Mouse (Mus musculus): ENCODE results near the gene Upk1a.

The Upk1a gene

DNA sequence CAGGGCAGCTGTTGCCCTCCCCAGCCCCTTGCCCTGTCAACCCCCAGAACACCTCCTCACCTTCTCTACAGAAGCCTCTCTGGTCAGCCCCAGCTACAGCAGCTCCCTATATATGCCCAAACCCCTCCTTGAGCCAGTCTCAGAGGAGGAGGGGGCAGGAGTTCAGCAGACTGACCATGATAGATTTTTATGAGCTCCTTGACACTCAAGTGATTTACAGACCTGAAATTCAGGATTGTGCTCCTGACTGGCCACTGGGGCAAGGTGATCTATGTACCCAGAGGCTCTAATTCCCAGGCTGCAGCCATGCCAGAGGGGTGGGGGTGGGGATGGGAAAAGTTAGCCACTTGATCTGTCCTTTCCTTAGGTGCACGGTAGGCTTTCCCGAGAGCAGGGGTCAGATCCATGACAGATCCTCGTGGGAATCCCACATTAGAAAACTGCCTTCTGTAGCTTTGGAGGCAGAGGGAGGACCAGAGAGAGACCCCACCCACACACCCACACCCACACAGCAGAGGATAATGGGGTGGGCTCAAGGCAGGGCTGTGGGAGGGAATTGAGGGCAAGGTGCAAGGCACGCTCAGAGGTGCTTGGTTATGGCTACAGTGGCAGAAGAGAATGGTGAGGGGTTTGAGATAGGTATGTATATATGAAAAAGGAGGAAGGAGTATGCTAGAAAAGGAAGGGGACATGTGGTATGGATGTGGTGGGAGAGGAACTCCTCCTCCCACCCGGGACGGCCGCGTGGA lies at the start of gene Upk1a:
Gene Upk1a, minus strand, starts transcription at position 194 of the 749 bp plus-strand sequence.
- peak; percentile 24 for DNase-seq

DNA sequence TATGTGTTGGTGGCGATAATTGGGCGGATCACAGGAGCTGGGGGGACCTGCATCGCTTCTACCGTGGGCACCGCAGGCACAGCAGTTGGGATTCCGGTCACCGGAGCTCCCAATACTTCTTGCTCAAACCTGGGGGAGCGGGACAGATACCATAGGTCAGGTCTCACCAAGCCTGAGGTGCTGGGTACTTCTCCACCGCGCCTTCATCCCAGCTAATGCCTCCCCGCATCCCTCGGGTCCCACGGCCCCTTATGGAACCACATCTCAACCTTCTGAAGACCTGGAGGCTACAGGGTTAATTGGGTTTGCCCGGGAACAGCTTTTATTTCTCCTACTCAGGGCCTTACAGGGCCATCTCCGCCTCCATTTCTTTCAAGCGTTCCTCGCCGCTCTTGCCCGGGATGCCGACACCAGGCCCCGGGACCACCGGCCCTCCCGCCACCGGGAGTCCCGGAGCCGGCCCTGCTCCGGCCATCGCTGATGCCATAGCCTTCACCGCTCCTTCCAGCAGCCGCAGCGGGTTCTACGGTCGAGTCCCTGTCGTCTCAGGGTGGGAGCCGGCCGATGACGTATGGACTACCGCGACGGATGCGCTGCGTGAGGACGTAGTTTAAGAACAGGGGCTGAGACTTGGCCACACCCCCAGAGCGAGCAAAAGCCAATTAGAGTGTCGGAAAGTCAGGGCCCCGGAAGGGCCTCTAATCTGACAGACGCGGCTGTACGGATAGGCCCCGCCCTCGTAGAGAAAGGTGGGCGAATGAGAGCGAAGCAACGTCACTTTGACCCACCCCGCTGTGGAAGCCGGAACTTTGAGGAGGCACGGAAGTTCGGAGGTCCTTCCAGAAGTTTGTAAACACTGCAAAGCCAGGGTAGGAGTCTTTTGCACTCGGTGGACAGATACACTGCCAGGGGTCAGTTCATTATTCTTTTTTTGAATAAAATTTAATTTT lies 37.2 kb upstream of the Upk1a start, which contains the start of gene Rbm42:
Gene Rbm42, minus strand, starts transcription at position 727 of the 950 bp plus-strand sequence.
- peak; percentile 99 for DNase-seq

DNA sequence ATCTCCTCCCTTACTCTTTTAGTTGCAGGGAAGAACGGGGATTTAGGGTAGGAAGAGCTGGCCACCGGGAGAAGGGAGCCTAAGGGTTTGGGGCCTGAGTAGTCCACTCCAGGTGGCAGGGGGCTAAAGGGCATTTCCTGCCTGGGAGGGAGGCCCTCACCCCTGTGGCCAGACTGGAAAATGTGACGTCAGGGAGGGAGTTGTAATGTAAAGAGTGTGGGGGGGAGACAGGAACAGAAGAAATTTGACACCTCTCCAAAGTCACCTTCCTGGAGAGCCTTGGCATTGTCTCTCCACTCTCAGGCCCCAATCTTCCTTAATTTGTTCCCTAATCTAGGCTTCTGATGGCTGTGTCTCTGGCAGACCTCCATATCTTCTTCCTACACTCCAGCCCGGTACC lies 26.4 kb upstream of the Upk1a start:
- peak; percentile 26 for DNase-seq

DNA sequence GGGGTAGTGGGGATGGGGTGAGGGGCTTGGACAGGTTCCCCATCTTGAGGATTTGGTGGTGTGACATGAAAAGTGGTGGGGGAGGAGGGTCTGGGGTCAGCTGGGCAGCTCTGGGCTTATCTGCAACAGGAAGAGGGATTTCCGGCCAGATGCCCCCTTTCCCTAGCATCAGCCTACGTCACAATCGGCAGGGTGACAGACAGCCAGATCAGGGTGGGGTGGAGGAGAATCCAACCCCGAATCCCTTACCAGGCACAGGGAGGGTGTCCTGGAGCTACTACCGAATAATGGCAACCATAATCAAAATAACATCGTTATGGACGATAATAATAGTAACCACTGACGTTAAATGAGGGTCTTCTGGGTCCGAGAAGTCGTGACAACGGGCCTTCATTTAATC lies 23.7 kb upstream of the Upk1a start:
- DNase-seq, result peak; percentile 13

DNA sequence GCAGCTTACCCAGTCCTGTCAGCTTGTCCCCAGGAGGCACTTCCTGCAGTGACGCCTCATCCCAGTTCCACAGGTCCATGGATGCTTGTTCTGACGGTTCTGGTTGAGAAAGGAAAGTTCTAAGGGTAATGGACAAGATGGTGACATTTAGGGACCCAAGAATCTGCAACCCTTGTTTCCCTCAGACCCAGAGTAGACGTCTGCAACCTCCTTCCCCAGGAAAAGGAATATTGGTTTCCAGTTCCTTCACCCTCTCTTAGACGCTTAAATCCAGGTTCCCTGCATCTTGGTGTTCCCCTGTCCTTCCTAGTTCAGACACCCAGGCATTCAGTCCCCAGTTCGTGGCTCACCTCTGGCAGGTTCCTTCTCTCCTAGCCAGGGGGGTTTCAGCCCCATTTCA lies 23.1 kb upstream of the Upk1a start, which contains the start of gene Etv2:
Gene Etv2, minus strand, starts transcription at position 101 of the 400 bp plus-strand sequence.
- no peak for DNase-seq

- DNase-seq, result peak; percentile 80
Measured at GRCm38 (mm10) chr7:30634621-30635020, 22.0 kb upstream of the Upk1a start.

DNA sequence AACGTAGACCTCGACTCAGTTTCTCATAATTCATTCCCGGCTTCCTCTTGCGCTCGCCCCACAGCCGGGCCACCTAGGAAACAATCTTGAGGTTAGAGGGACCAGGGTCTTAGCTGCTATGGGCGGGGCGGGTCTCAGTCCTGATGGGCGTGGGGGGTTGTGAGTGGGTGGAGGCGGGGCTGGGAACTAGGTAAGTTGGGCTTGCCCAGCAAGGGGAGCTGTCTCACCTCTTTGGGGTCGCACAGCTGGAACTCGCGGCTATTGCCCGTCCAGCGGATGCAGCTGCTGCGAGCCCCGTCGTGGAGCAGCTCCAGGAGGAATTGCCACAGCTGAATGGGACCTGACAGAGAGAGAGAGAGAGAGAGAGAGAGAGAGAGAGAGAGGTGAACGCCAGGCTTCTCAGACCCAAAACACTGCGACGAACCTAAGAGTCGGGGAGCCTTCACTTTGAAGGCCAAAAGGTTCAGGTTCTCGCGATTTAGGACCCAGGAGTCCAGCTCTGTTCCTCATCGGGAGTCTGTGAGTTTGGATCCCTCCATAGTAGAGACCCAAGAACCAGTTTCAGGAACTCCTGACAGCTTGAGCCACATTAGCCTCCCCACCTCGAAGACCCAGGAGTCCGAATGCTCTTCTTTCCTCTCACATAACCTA lies 21.2 kb upstream of the Upk1a start:
- DNase-seq, result no peak

GRCm38 (mm10) chr7:30629013-30629412 lies 16.4 kb upstream of the Upk1a start:
- no peak for DNase-seq

DNA sequence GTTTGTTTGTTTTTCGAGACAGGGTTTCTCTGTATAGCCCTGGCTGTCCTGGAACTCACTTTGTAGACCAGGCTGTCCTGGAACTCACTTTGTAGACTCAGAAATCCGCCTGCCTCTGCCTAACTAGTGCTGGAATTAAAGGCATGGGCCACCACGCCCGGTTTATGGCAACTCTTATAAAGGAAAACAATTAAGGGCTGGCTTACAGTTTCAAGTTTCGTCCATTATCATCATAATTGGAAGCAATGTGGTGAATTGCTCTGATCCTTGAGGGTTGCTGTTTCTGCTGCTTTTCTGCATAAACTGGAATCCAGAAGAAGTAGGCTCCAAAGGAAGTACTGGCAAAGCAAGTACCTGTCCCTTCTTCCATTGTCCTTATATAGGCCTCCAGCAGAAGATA lies 14.0 kb upstream of the Upk1a start:
- no peak for DNase-seq

GRCm38 (mm10) chr7:30625530-30626384 lies 13.1 kb upstream of the Upk1a start, which contains the start of gene Cox6b1:
TSS of gene Cox6b1 (minus strand) at chr7:30626151.
- DNase-seq, result peak; percentile 95

GRCm38 (mm10) chr7:30619202-30619601 lies 6.6 kb upstream of the Upk1a start:
- no peak for DNase-seq

- no peak for DNase-seq
Measured at GRCm38 (mm10) chr7:30618658-30619057, 6.0 kb upstream of the Upk1a start.

- DNase-seq, result no peak
Measured at GRCm38 (mm10) chr7:30615049-30615760, 2.6 kb upstream of the Upk1a start.

DNA sequence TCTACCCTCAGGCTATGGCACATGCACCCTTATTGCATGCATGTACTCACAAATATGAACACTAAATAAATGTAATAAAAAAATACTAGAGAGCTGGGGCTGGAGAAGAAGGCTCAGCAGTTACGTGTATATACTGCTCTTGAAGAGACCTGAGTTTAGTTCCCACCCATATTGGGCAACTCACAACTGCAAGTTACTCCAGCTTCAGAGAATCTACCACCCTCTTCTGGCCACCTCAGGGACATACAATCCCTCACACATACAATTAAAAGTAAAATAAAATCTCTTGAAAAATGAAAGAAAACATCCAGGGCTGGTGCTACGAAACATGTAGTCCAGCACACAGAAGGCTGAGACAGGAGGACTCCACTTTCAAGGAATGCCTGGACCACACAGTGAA lies 1.8 kb upstream of the Upk1a start:
- DNase-seq, result no peak

DNA sequence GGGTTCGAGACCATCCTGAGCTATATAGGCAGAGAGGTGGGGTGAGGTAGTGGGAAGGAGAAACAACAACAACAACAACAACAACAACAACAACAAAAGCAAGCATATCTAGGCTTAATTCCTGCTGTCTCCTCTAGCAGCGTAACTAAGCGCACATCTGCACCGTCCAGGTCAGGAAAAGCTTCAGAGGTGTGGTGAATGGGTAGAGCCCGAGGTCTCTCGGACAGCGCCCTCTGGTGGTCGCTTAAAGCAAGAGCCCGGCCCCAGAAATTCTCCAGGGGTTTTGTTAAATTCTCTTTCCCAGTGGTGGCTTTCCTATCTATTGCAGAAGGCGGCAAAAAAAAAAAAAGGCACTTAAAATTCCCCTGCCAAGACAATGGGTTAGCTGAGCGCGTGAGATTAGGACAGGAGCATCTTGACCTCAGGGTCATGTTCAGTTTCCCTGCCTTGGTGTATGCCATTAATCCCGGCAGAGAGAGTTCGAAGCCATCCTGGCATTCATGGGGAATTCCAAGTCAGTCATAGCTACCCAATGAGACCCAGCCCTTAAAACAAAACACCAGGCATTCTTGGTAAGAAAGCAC lies 974 bp upstream of the Upk1a start:
- DNase-seq, result peak; percentile 74

DNA sequence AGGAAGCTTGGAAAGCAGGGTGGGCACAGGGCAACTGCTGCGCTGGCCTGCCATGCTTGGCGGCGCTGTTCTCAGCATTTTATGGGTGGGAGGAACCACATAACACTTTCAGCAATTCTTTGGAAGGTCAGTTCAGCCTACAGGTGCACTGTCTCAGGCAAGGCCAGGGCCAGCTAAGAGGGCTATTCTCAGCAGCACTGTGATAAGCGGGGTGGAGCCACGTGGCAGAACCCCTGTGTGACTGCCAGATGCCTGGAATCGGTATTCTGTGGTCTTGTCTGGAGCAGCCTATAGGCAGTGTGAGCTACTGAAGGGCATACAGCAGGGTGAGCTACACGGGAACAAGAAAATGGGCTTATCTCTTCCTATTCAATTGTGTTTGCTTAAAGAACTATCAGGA lies 2.6 kb downstream of the Upk1a start:
- DNase-seq, result no peak

GRCm38 (mm10) chr7:30608476-30608875 lies 4.2 kb downstream of the Upk1a start:
- no peak for DNase-seq

- DNase-seq, result peak; percentile 63
Measured at GRCm38 (mm10) chr7:30607706-30608309, 4.8 kb downstream of the Upk1a start.

DNA sequence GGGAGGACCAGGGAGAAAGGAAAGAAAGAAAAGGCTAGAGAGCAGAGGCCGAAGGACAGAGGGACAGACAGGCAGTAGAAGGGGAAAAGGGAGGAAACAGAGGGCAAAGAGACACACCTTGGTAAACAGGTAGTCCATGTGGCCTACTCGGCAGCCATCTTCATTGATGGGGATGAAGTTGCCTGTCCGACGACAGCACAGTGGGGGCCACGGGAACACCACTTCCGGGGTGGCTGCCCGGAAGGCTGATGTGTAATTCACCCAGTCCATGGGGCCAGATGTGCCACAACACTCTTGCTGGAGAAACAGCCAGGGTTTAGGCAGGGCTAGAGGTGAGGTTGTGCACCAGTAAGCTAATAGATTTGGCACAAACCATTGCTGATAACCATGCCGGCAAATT lies 7.7 kb downstream of the Upk1a start:
- DNase-seq, result no peak

GRCm38 (mm10) chr7:30604424-30604823 lies 8.2 kb downstream of the Upk1a start:
- no peak for DNase-seq

GRCm38 (mm10) chr7:30602583-30602982 lies 10.1 kb downstream of the Upk1a start:
- no peak for DNase-seq

All from embryo, embryonic 11 days (tissue).